Comparison of ENCODE assay signal across 9 mouse cellular contexts in the genomic region with DNA sequence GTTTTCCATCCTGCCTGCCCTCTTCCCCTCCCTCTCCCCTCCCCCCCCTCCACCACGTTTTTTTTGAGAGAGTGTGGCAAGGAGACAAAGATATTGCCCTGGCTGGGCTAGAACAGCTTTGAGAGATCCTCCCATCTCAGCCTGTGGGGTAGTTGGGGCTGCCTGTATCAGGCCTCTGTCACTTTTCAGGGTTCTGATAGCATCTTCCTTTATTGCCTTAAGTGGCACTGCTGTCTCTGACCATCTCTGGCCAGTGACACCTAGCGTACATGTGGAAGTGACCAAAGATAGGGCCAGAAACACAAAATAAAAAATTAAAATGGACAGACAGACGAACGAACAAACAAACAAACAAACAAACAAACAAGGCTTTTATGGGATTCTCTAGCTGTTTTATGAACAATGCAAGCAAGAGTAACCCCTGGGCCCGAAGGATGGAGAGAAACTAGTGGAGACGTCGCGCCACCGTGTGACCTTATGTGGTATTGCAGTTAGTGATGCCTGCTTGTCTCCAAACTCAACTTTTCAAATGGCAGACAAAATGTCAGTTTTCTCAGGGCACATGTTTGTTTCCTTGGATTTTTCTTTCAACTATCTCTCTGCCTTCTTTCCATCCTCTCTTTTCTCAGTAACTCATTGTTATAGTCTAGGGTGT. TPM values are rescaled to one million over a fixed set of nuclear protein-coding genes. Genes with fewer than 3 reads are reported as not detected.
DNase-seq lines count a peak whose midpoint lies in the region; ATAC-seq and TF ChIP-seq lines count a peak whose summit lies in the region.
"Had no signal": no experiment of that assay in that cellular context is flagged by ENCODE, and none has a peak within 500 bp of the region (broad histone marks: within the 10 kb centered on the region; RNA-seq: fewer than 3 reads in every experiment).

No protein-coding gene starts in this region.

- ATAC-seq in granulocyte monocyte progenitor cell, adult 5-6 weeks (replicated peaks; ENCODE audit: poor library complexity, severe bottlenecking) = peak; percentile 87
- ATAC-seq in kidney, embryonic 14.5 days (ENCODE audit: low FRiP score, low TSS enrichment) = no peak
- peak; percentile 64; the same call in 1 of the 2 replicates for ATAC-seq in limb, embryonic 14.5 days (ENCODE audit: low FRiP score, low read depth)
- ATAC-seq in neural tube, embryonic 12.5 days (ENCODE audit: low FRiP score, low read depth) = peak; percentile 37; the same call in 1 of the 2 replicates

- no peak for TF ChIP-seq POLR2A in limb, embryonic 14.5 days (IDR thresholded peaks at IDR 0.05; ENCODE audit: borderline replicate concordance, extremely low read depth, insufficient read depth, insufficient read length)

- H3K27ac ChIP-seq in kidney, embryonic 14.5 days (ENCODE audit: low read depth, low read length) = no peak overlapping the region
- no peak overlapping the region for H3K27ac ChIP-seq in limb, embryonic 14.5 days (replicated peaks; ENCODE audit: low read depth, low read length)
- H3K27ac ChIP-seq in neural tube, embryonic 12.5 days = no peak overlapping the region
- H3K27ac ChIP-seq: embryonic facial prominence, embryonic 15.5 days had no signal

- peak overlapping the region; percentile 17; the same call in 1 of the 2 replicates for H3K4me2 ChIP-seq in kidney, embryonic 14.5 days (replicated peaks; ENCODE audit: low read depth, low read length)
- no peak overlapping the region; the same call in 1 of the 2 replicates for H3K4me2 ChIP-seq in limb, embryonic 14.5 days (replicated peaks; ENCODE audit: low read depth, low read length, severe bottlenecking)
- H3K4me2 ChIP-seq in neural tube, embryonic 12.5 days (replicated peaks) = peak overlapping the region; percentile 12; the same call in 1 of the 2 replicates
- H3K4me2 ChIP-seq: embryonic facial prominence, embryonic 15.5 days had no signal

- H3K9me3 ChIP-seq in kidney, embryonic 14.5 days (ENCODE audit: control insufficient read depth, low read length) = no peaks in the 10 kb centered on the region
- H3K9me3 ChIP-seq in limb, embryonic 14.5 days (ENCODE audit: control insufficient read depth, low read length) = no peaks in the 10 kb centered on the region
- H3K9me3 ChIP-seq in neural tube, embryonic 12.5 days = no peaks in the 10 kb centered on the region
- H3K9me3 ChIP-seq: embryonic facial prominence, embryonic 15.5 days had no signal

- no peaks in the 10 kb centered on the region for H3K4me1 ChIP-seq in kidney, embryonic 14.5 days (ENCODE audit: control insufficient read depth, insufficient read depth, low read length)
- no peaks in the 10 kb centered on the region for H3K4me1 ChIP-seq in limb, embryonic 14.5 days (ENCODE audit: control insufficient read depth, insufficient read depth, low read length)
- H3K4me1 ChIP-seq in neural tube, embryonic 12.5 days = no peaks in the 10 kb centered on the region
- H3K4me1 ChIP-seq: embryonic facial prominence, embryonic 15.5 days had no signal

- H3K36me3 ChIP-seq in kidney, embryonic 14.5 days (ENCODE audit: control insufficient read depth, insufficient read depth, low read length) = no peaks in the 10 kb centered on the region
- no peaks in the 10 kb centered on the region for H3K36me3 ChIP-seq in limb, embryonic 14.5 days (ENCODE audit: control insufficient read depth, insufficient read depth, low read length)
- H3K36me3 ChIP-seq in neural tube, embryonic 12.5 days = no peaks in the 10 kb centered on the region
- H3K36me3 ChIP-seq: embryonic facial prominence, embryonic 15.5 days had no signal

- no peak overlapping the region for H3K9ac ChIP-seq in kidney, embryonic 14.5 days (ENCODE audit: low read depth, low read length)
- no peak overlapping the region for H3K9ac ChIP-seq in limb, embryonic 14.5 days (ENCODE audit: low read depth, low read length, severe bottlenecking)
- H3K9ac ChIP-seq in neural tube, embryonic 12.5 days = no peak overlapping the region
- H3K9ac ChIP-seq: embryonic facial prominence, embryonic 15.5 days had no signal

- H3K27me3 ChIP-seq in kidney, embryonic 14.5 days (ENCODE audit: control insufficient read depth, insufficient read depth, low read length) = no peaks in the 10 kb centered on the region
- no peaks in the 10 kb centered on the region for H3K27me3 ChIP-seq in limb, embryonic 14.5 days (ENCODE audit: control insufficient read depth, insufficient read depth, low read length)
- no peaks in the 10 kb centered on the region; the same call in 1 of the 2 replicates for H3K27me3 ChIP-seq in neural tube, embryonic 12.5 days (replicated peaks)
- H3K27me3 ChIP-seq: embryonic facial prominence, embryonic 15.5 days had no signal

- H3K4me3 ChIP-seq in kidney, embryonic 14.5 days (ENCODE audit: low read length) = no peak overlapping the region
- no peak overlapping the region for H3K4me3 ChIP-seq in limb, embryonic 14.5 days (replicated peaks; ENCODE audit: low read length)
- no peak overlapping the region for H3K4me3 ChIP-seq in neural tube, embryonic 12.5 days
- H3K4me3 ChIP-seq: embryonic facial prominence, embryonic 15.5 days had no signal

- 7% methylated on average over 9 of the region's 9 CpGs for WGBS in kidney, embryonic 14.5 days
- WGBS in limb, embryonic 14.5 days = 7% methylated on average over 9 of the region's 9 CpGs
- WGBS in neural tube, embryonic 12.5 days = 12% methylated on average over 9 of the region's 9 CpGs

- DNase-seq in B cell, adult 2 months = peak; percentile 72 to 74
- DNase-seq in adrenal gland, adult 8-10 months = peak; percentile 60
- DNase-seq in embryo, embryonic 11 days = peak; percentile 85
- DNase-seq in limb, embryonic 14.5 days (ENCODE audit: low spot score) = peak; percentile 91
- DNase-seq in thymus, adult 18-20 months = peak; percentile 12 to 13

RNA-seq across cellular contexts. Expression of a gene that starts 50.7 kb away (rescaled TPM):
- total RNA-seq in adrenal gland, adult 8-10 months (2022) = 10 to 100 TPM; 12.0 to 18.3 (median 16.9) TPM
- 1.5 and 3.4 TPM in 2 replicates for total RNA-seq in granulocyte monocyte progenitor cell, adult 5-6 weeks (2014; fragmentation: Nextera tagmentation)
- total RNA-seq in granulocyte monocyte progenitor cell, adult 5-6 weeks (2017) = 1.2 and 1.7 TPM in 2 replicates
- polyA plus RNA-seq in kidney, embryonic 14.5 days (2014; fragmentation: Nextera tagmentation; extraction: Ambion mirVana) = 35.9 and 38.5 TPM in 2 replicates
- polyA plus RNA-seq in limb, embryonic 14.5 days (2012; rRNA removed) = 8.3 and 8.6 TPM in 2 replicates
- 15.9 and 19.4 TPM in 2 replicates for polyA plus RNA-seq in limb, embryonic 14.5 days (2014; fragmentation: Nextera tagmentation; extraction: Ambion mirVana)
- polyA plus RNA-seq in neural tube, embryonic 12.5 days (2016; fragmentation: Nextera tagmentation; extraction: Ambion mirVana) = 13.0 and 14.0 TPM in 2 replicates

Comparison
In these comparisons a context has a peak if more than half of its experiments do, and no peak if none do; other contexts are left out.
1. DNase-seq: peak in every context shown above with its lines; median percentile 91 in limb, embryonic 14.5 days; 85 in embryo, embryonic 11 days; 73 in B cell, adult 2 months; 60 in adrenal gland, adult 8-10 months; 12 in thymus, adult 18-20 months.